Mouse (Mus musculus) MEL (cell line): ENCODE measurements around the gene Il6. TPM values are rescaled to one million over a fixed set of nuclear protein-coding genes. Genes with fewer than 3 reads are reported as not detected.

Experiments
- DNase-seq: peaks from one replicate; pipeline ENCODE4 v3.0.0; 2011; ENCODE audit warnings: low read depth, low spot score
- H3K27ac ChIP-seq: 2 replicates; pipeline ENCODE4 v1.5.1; 2012; ENCODE audit warnings: low read depth, mild to moderate bottlenecking, control low read depth, low read length, moderate library complexity; ENCODE audit not compliant: control insufficient read depth
- H3K27me3 ChIP-seq, 2 experiments: fragments of 150-350 bp in 1 of 2; sonication (generic) in 1 of 2; 2 replicates each; pipeline ENCODE4 v1.6.1; 2012; ENCODE audit warnings: low read length in 2 of 2, mild to moderate bottlenecking in 2 of 2, improper control_type of control experiment in 1 of 2, moderate library complexity in 1 of 2; ENCODE audit not compliant: insufficient read depth in 2 of 2, control insufficient read depth in 1 of 2
- H3K36me3 ChIP-seq, 2 experiments: 2 replicates each; pipeline ENCODE4 v1.6.1; 2012 to 2014; ENCODE audit warnings: low read length in 2 of 2, improper control_type of control experiment in 1 of 2, inconsistent platforms in 1 of 2, mild to moderate bottlenecking in 1 of 2; ENCODE audit not compliant: insufficient read depth in 2 of 2, control insufficient read depth in 1 of 2
- H3K4me1 ChIP-seq, 2 experiments: fragments of 150-350 bp in 1 of 2; sonication (generic) in 1 of 2; 2 replicates each; pipeline ENCODE4 v1.6.1; 2012; ENCODE audit warnings: low read length in 2 of 2, improper control_type of control experiment in 1 of 2, mild to moderate bottlenecking in 1 of 2; ENCODE audit not compliant: insufficient read depth in 2 of 2, control insufficient read depth in 1 of 2
- H3K4me3 ChIP-seq, 2 experiments: fragments of 150-350 bp in 1 of 2; sonication (generic) in 1 of 2; 2 replicates each; pipeline ENCODE4 v1.5.1; 2012; ENCODE audit warnings: low read depth in 2 of 2, low read length in 2 of 2, mild to moderate bottlenecking in 2 of 2, moderate library complexity in 2 of 2, control low read depth in 1 of 2, improper control_type of control experiment in 1 of 2; ENCODE audit not compliant: control insufficient read depth in 1 of 2, insufficient read depth in 1 of 2
- H3K79me2 ChIP-seq: 2 replicates; pipeline ENCODE4 v1.6.1; 2012; ENCODE audit warnings: mild to moderate bottlenecking, low read length, moderate library complexity; ENCODE audit not compliant: control insufficient read depth, poor library complexity, insufficient read depth
- H3K9ac ChIP-seq: 2 replicates; pipeline ENCODE4 v1.6.1; 2012; ENCODE audit warnings: low read depth, mild to moderate bottlenecking, control low read depth, low read length, moderate library complexity; ENCODE audit not compliant: control insufficient read depth, poor library complexity, severe bottlenecking
- H3K9me3 ChIP-seq: fragments of 150-350 bp; sonication (generic); replicated peaks from 2 replicates; pipeline ENCODE4 v1.6.1; 2012; ENCODE audit warnings: mild to moderate bottlenecking, low read length, improper control_type of control experiment, moderate library complexity; ENCODE audit not compliant: insufficient read depth
- ELF1 ChIP-seq: IDR thresholded peaks from 2 replicates; pipeline ENCODE4 v1.6.1; 2014; ENCODE audit warnings: low read depth, mild to moderate bottlenecking, inconsistent platforms, low read length, improper control_type of control experiment, moderate library complexity
- ETS1 ChIP-seq: IDR thresholded peaks from 2 replicates; pipeline ENCODE4 v1.6.1; 2012; ENCODE audit warnings: low read depth, mild to moderate bottlenecking, inconsistent platforms, low read length, improper control_type of control experiment, moderate library complexity
- GATA1 ChIP-seq: IDR thresholded peaks from 2 replicates; pipeline ENCODE4 v1.6.1; 2011; ENCODE audit warnings: low read depth, low read length, improper control_type of control experiment
- JUND ChIP-seq: IDR thresholded peaks from 2 replicates; pipeline ENCODE4 v1.6.1; 2011; ENCODE audit warnings: low read depth, mild to moderate bottlenecking, improper control_type of control experiment, low read length
- MAZ ChIP-seq: IDR thresholded peaks from 2 replicates; pipeline ENCODE4 v1.6.1; 2012; ENCODE audit warnings: low read depth, mild to moderate bottlenecking, inconsistent platforms, low read length, improper control_type of control experiment
- MEF2A ChIP-seq: IDR thresholded peaks from 2 replicates; pipeline ENCODE4 v1.6.1; 2014; ENCODE audit warnings: low read depth, mild to moderate bottlenecking, inconsistent platforms, low read length, improper control_type of control experiment; ENCODE audit not compliant: poor library complexity, insufficient replicate concordance, severe bottlenecking; ENCODE audit errors: extremely low read depth
- MYC ChIP-seq: IDR thresholded peaks from 2 replicates; pipeline ENCODE4 v1.6.1; 2011; ENCODE audit warnings: low read depth, mild to moderate bottlenecking, low read length, improper control_type of control experiment, moderate library complexity
- NELFE ChIP-seq: IDR thresholded peaks from 2 replicates; pipeline ENCODE4 v1.6.1; 2011; ENCODE audit warnings: low read depth, low read length, improper control_type of control experiment
- POLR2A ChIP-seq, 2 experiments: IDR thresholded peaks; 2 replicates each; pipeline ENCODE4 v1.6.1; 2011 to 2012; ENCODE audit warnings: low read length in 2 of 2, mild to moderate bottlenecking in 2 of 2, control low read depth in 1 of 2, improper control_type of control experiment in 1 of 2, low read depth in 1 of 2, moderate library complexity in 1 of 2; ENCODE audit not compliant: control insufficient read depth in 1 of 2, insufficient read depth in 1 of 2, poor library complexity in 1 of 2
- POLR2AphosphoS2 ChIP-seq: IDR thresholded peaks from 2 replicates; pipeline ENCODE4 v1.6.1; 2011; ENCODE audit warnings: low read length, improper control_type of control experiment
- RAD21 ChIP-seq: IDR thresholded peaks from 2 replicates; pipeline ENCODE4 v1.6.1; 2011; ENCODE audit warnings: mild to moderate bottlenecking, low read depth, low read length, improper control_type of control experiment
- RCOR1 ChIP-seq: IDR thresholded peaks from 2 replicates; pipeline ENCODE4 v1.6.1; 2012; ENCODE audit warnings: low read depth, mild to moderate bottlenecking, inconsistent platforms, low read length, improper control_type of control experiment
- SIN3A ChIP-seq: IDR thresholded peaks from 2 replicates; pipeline ENCODE4 v1.6.1; 2012; ENCODE audit warnings: low read length, improper control_type of control experiment, inconsistent platforms
- SMC3 ChIP-seq: IDR thresholded peaks from 2 replicates; pipeline ENCODE4 v1.6.1; 2011; ENCODE audit warnings: low read depth, low read length, improper control_type of control experiment
- TAL1 ChIP-seq: IDR thresholded peaks from 2 replicates; pipeline ENCODE4 v1.6.1; 2012; ENCODE audit warnings: mild to moderate bottlenecking, inconsistent platforms, low read length, moderate library complexity, mixed read lengths
- TBP ChIP-seq: IDR thresholded peaks from 2 replicates; pipeline ENCODE4 v1.8.0; 2011; ENCODE audit warnings: low read depth, low read length, improper control_type of control experiment
- ZC3H11A ChIP-seq: IDR thresholded peaks from 2 replicates; pipeline ENCODE4 v1.6.1; 2012; ENCODE audit warnings: low read depth, mild to moderate bottlenecking, inconsistent platforms, low read length, improper control_type of control experiment
- ZNF384 ChIP-seq: IDR thresholded peaks from 2 replicates; pipeline ENCODE4 v1.6.1; 2012; ENCODE audit warnings: low read depth, mild to moderate bottlenecking, inconsistent platforms, low read length, improper control_type of control experiment
- polyA plus RNA-seq, 2 experiments: library from polyadenylated mRNA; stranded (reverse) in 1 of 2; unstranded in 1 of 2; fragments of >175 nt in 1 of 2; fragments of >200 nt in 1 of 2; gene quantifications; 2 replicates each; pipeline versions ENCODE4 v1.2.1 to v1.2.4; 2012; ENCODE audit warnings: low replicate concordance in 2 of 2, low read depth in 1 of 2; ENCODE audit not compliant: insufficient read length in 2 of 2, insufficient read depth in 1 of 2, missing spikeins in 1 of 2
- total RNA-seq: library from RNA; depleted of rRNA; stranded (reverse); fragments of 300-350 nt; gene quantifications from 2 replicates; pipeline ENCODE4 v1.2.3, GENCODE M21; 2012

Gene Il6
- total and polyA plus RNA-seq, 3 experiments, result not detected

DNA sequence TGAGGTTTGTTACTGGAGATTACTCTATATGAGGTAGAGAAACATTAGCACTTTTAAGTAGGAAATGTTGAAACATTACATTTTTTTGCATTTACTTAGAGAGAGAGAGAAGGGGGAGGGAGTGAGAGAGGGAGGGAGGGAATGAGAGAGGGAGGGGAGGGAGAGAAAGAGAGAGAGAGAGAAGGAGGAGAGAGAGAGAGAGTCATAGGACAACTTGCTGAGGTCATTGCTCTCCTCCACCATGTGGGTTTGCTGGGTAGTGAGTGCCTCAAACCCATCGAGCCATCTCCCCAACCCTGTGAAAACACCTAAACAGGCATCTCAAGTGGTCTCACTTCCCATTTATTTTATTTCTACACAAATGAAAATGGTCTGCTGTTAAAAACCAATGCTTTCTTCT, 18.6 kb upstream of the Il6 start:
- H3K4me1 ChIP-seq, result no peaks in the 10 kb centered on the region
- H3K36me3 ChIP-seq, result no peaks in the 10 kb centered on the region; a peak in 1 of 4 replicates
- no peaks in the 10 kb centered on the region for H3K79me2 ChIP-seq
- H3K27ac ChIP-seq, result no peak overlapping the region
- no peak for DNase-seq
- H3K4me3 ChIP-seq, result no peak overlapping the region
- H3K27me3 ChIP-seq, result peaks cover 0 to 2% of the 10 kb centered on the region in 2 experiments; a peak in 2 of 4 replicates
- no peak for TF ChIP-seq POLR2AphosphoS2
- no peak for TF ChIP-seq GATA1
- no peak for TF ChIP-seq MEF2A
- TF ChIP-seq SIN3A, result no peak
- TF ChIP-seq ZC3H11A, result no peak
- no peak for TF ChIP-seq RCOR1
- TF ChIP-seq TBP, result no peak
- no peak for TF ChIP-seq ETS1
- no peak for TF ChIP-seq TAL1
- no peak for TF ChIP-seq NELFE
- no peak for TF ChIP-seq MYC
- no peak for TF ChIP-seq SMC3
- TF ChIP-seq JUND, result no peak
- TF ChIP-seq RAD21, result no peak
- no peak for TF ChIP-seq ELF1
- TF ChIP-seq ZNF384, result no peak
- TF ChIP-seq, all 39 proteins: peak for 0
- Histone ChIP-seq H3K9me3 (no peaks in the 10 kb centered on the region), H3K9ac (no peak overlapping the region)

GRCm38 (mm10) chr5:29997351-29997750, 15.6 kb upstream of the Il6 start:
- H3K27me3 ChIP-seq, result peaks cover 6 to 8% of the 10 kb centered on the region in 2 experiments
- H3K27ac ChIP-seq, result no peak overlapping the region
- H3K4me3 ChIP-seq, result no peak overlapping the region
- TF ChIP-seq MAZ (no peak), POLR2A (IDR thresholded peaks at IDR 0.05; ENCODE audit: control insufficient read depth in 1 of 2, insufficient read depth in 1 of 2, low read depth in 1 of 2, low read length in 2 of 2, poor library complexity in 1 of 2) (no peak), MYC (no peak)
- no peaks in the 10 kb centered on the region for H3K4me1 ChIP-seq
- H3K36me3 ChIP-seq, result no peaks in the 10 kb centered on the region; a peak in 1 of 4 replicates
- H3K79me2 ChIP-seq, result no peaks in the 10 kb centered on the region
- no peaks in the 10 kb centered on the region for H3K9me3 ChIP-seq
- no peak for DNase-seq
- no peak overlapping the region for H3K9ac ChIP-seq
